Mouse (Mus musculus): ENCODE results near the gene Plekhg4.
A peak's percentile ranks its signal among the peaks of the same experiment; 100 is the strongest.

Gene Plekhg4

DNA sequence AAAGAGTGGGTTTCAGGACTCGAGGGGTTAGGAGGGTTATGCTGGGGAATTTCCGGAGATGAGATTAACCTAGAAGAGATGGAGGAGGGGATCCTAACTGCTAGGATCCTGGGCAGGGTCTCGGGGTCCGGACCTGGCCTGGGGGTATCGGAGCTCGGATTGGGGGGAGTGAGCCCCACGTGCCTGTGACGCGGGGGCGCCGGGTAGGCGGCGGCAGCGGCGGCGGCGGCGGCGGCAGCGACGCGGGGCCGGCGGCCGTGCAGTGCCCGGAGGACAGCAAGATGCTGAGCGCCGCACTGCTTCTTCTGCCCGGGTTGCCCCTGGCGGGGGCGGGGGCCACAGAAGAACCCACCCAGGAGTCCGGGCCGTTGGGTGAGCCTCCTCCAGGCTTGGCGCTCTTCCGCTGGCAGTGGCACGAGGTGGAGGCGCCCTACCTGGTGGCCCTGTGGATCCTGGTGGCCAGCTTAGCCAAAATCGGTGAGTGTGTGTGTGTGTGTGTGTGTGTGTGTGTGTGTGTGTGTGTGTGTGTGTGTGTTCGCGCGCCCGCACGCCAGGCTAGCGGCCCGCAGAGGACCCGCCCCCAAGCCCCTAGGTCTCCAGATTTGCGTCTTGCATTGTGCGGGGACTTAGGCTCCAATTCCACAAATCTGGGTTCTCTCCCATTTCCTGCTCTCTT is 23.8 kb upstream of the Plekhg4 start:
- DNase-seq (ENCODE audit: low spot score in 2 of 2): peak in 1 of 2 experiments; percentile 65

DNA sequence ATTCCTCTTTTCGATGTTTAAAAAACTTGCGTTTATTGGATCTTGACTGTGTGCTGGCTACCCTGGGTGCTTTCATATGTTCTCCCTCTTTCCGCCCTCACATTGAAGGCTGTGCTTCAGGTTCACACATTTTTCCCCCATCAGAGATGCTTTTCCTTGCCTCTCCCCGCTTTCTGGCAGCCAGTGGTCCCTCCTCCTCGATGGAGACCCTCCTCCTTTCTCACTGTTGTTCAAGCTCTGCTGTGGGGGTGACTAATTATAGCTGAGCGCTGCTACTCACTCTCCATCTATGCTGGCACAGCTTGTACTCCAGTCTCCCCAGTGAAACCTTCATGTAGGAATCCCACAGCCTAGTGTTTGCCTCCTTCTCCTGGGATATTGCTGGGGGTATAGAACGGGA is 22.9 kb upstream of the Plekhg4 start:
- no peak for DNase-seq (ENCODE audit: low spot score in 2 of 2)

DNA sequence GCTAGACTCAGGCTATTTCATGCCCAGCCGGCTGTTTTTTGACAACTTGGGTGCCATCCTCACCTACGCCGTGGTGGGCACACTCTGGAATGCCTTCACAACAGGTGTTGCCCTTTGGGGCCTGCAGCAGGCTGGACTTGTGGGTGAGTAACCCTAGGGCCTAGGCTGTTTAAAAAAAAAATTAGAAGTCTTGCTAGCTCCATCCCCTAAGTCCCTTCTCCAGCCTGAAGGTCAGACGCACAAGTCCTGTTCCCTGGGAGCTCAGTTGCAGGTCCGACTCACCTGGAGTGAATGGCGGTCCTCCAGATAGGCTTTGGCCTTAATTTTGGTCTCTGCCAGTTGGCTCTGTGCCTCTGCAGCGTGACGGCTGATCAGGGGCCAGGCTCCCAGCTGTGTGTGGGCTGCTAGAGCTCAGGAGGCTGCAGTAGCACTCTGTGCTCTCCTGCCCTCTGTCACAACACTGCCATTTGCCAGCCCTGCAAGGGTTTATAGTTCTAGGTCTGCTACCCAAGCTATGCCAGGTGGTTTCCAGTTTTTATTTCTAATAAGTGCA is 19.4 kb upstream of the Plekhg4 start:
- no peak for DNase-seq (ENCODE audit: low spot score in 2 of 2)

DNA sequence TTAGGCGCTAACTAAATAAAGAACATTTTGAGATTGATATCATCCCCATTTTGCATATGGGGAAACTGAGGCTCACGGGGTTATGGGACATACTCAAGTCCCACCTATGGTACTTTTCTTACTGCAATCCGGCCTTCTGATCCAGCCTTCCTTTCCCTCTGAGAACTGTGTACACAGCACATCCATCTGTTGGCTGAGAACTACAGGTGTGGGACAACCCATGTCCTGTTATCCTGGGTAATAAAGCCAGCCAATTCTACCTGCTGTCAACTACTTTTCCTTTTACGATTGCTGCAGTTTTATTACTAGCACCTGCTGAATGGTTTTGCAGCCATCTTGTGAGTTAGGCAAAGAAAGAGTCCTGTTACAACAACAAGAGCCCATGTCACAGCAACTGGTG is 18.5 kb upstream of the Plekhg4 start:
- no peak for DNase-seq (ENCODE audit: low spot score in 2 of 2)

DNA sequence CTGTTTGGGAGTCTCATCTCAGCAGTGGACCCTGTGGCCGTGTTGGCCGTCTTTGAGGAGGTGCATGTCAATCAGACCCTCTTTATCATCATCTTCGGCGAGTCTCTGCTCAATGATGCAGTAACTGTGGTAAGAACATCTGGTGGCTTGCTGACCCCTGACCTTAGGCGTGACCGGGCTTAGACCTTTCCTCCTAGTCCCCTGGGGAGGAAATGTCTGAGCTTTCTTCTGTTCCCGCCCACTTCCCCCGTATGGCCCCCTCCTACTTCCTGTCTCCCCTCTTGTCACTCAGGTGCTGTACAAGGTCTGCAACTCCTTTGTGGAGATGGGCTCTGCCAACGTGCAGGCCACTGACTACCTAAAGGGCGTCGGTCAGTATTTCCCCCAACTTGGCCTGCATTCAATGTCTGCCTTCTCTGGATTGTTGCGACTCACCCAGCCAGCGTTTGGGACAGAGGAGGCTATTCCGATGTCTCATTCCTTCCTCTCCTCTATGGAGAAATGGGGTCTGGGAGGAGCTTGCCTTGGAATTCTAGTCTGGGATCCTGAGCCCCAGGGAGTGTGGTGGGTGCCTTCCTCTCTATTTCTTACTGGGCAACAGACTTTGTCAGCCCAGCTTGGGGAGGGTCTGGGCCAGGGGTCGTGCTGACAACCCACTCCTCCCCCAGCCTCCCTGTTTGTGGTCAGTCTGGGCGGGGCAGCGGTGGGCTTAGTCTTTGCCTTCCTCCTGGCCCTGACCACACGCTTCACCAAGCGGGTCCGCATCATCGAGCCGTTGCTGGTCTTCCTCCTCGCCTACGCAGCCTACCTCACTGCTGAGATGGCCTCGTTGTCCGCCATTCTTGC is 17.7 kb upstream of the Plekhg4 start:
- DNase-seq (ENCODE audit: low spot score in 2 of 2): no peak

DNA sequence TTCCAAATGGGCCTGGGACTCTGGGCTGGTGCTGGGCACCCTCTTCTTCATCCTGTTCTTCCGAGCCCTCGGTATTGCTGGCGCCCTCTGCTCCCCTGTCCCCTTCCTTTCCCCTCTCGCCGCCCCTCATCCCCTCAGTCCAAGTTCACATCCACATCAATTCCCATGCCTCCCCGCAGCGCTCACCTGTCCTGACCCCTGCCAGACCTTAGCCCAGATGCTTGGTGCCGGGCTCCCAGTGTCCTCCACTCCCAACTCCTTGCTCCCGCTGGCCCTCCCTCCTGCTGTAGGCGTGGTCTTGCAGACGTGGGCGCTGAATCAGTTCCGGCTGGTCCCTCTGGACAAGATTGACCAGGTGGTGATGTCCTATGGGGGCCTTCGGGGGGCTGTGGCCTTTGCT is 16.4 kb upstream of the Plekhg4 start:
- no peak for DNase-seq (ENCODE audit: low spot score in 2 of 2)

DNA sequence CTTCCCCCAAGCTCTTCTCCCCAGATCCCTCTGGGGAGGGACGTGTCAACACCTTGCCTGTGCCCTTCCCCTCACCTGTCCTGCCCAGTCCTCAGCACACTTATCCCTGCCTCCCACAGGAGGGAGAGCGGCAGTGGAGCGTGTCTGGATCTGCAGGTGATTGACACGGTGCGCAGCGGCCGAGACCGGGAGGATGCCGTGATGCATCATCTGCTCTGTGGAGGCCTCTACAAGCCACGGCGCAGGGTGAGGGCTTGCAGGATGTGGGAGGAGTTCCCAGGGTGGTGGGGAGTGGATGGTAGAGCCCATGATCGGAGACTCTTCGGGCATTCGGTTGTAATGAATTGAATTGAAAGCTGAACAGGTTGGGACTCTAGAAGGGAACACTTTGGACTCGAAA is 13.9 kb upstream of the Plekhg4 start:
- no peak for DNase-seq (ENCODE audit: low spot score in 2 of 2)

DNA sequence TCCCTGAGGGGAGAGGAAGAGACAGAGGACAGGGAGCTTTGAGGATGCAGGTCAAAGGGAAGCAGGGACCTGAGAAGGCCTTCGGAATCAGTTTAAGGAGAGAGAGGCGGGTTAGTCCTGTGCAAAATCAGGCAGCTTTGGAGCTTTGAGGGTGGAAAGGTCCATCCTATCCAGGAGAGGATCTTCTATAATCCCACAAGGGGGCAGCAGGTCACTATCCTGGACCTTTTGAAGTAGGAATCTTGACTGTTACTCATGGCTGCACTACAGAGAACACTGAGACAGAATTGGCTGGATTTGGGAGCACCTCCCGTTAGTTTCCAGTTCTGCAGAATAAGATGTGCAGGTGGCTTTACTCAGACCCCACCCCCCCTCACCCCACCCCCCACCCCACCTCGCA is 13.4 kb upstream of the Plekhg4 start:
- no peak for DNase-seq (ENCODE audit: low spot score in 2 of 2)

DNA sequence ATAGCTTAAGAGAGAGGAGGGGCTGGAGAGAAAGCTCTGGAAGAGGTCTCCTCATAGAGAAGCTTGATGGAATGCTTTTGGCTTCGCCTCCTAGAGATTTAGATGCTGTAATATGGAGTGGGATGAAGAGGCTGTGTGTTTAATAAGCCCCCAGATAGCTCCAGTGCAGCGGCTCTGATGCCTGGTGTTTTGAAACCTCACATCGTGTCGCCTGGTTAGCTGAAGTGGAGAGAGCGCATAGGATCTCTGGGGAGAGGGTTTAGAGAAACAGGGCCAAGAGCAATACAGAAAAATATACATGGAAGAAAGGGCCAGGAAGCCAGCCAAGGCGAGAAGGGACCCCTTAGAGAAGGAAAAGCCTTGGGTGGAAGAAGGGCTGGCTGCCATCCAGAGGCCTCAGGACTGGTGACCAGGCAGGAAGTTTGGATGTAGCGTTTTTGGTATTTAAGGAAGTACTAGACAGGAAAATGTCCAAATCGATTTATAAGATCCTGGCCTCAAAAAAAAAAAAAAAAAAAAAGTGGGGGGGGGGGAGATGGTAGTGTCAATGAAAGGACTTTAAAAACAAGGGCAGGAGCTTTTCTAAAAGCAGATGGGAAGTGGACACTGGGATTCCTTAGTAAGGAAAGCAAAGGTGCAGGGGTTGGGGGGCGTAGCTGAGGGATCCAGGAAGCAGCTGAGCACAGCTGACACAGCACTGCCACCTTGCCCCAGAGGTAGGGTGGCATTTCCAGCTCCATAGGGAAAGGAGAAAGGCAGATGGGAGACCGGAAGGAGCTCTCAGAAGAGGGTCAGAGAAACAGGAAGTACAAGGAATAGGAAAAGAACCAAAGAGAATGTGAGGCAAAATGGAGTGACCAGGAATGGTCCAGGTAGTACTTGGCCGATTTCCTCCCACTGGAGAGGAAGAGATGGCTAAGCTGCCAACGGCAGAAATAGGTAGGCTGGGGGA is 11.0 kb upstream of the Plekhg4 start:
- DNase-seq (ENCODE audit: low spot score in 2 of 2): no peak

DNA sequence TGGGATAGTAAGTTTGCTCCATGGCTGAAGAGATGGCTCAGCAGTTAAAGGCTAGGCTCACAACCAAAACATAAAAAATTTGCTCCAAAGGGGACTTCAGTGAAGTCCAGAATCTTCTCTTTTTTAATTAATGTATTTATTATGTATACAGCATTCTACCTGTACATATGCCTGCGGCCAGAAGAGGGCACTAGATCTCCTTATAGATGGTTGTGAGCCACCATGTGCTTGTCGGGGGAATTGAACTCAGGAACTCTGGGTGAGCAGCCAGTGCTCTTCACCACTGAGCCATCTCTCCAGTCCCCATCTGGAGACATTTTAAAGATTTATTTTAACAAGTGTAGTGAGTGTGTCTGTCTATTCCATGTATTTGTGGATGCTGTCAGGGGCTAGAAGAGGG is 6.0 kb upstream of the Plekhg4 start:
- DNase-seq (ENCODE audit: low spot score in 2 of 2): no peak

DNA sequence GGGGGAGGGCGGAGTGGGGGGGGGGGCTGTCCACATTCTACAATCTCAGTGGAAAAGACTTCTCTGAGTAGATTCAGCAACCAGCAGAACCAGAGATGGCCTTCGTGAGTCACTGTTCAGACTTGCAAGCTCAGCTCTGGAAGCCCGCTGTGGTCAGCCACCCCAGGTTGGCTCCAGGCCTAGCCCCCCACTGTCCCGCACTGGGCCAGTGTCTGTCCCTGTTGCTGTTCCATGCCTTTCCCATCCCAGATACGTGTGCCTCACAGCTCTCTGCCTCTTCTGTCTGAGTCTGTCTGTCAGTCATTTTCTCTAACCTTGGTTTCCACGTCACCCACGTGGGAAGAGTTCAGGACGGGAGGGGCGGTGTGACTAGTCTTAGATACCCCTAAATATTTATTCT is 601 bp upstream of the Plekhg4 start:
- no peak for DNase-seq (ENCODE audit: low spot score in 2 of 2)

DNA sequence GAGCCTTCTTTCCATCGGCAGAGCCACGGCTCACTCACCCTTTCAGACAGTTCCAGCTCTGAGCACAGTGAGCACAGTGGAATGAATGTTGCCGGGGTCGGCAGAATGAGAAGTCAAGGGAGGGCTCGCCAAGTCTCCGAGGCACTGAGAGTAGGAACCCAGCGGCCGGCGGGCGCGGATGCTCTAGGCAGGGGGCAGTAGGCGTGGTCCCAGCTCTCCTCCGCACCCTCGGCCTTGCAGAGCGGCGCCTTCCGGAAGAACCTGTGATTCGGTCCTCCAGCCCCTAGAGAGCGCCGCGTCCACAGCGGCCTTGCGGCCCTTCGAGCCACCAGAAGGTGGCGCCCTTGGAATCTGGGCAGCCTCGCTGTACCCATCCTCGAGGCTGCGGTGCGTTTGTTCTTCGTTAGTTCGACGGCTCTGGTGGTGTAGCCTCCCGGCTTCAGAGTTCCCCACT is 1.5 kb downstream of the Plekhg4 start:
- peak; percentile 42 to 77 for DNase-seq (ENCODE audit: low spot score in 2 of 2)

DNA sequence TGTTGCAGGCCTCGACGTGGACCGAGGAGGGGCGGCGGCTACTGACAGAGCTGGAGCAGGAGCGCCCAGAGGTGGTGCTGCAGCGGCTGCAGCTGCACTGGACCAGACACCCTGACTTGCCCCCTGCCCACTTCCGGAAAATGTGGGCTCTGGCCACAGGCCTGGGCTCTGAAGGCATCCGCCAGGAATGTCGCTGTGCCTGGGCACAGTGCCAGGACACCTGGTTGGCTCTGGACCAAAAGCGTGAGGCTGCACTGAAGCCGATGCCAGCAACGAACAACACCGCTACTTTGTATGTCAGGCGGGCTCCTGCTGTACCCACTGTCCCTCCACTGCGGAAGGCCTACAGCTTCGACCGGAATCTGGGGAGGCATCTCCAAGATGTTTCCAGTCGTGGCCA is 5.6 kb downstream of the Plekhg4 start:
- DNase-seq (ENCODE audit: low spot score in 2 of 2): no peak

DNA sequence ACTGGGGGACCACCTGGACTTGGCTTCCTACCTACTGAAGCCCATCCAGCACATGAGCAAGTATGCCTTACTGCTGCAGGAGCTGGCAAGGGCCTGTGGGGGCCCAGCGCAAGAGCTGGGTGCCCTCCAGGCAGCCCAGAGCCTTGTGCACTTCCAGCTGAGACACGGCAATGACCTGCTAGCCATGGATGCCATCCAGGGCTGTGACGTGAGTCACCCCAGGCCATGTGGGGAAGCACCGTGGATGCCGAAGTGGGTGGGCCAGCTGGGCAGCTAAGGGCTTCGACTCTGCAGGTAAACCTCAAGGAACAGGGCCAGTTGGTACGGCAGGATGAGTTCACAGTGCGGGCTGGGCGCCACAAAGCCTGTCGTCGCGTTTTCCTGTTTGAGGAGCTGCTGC is 7.2 kb downstream of the Plekhg4 start:
- no peak for DNase-seq (ENCODE audit: low spot score in 2 of 2)

DNA sequence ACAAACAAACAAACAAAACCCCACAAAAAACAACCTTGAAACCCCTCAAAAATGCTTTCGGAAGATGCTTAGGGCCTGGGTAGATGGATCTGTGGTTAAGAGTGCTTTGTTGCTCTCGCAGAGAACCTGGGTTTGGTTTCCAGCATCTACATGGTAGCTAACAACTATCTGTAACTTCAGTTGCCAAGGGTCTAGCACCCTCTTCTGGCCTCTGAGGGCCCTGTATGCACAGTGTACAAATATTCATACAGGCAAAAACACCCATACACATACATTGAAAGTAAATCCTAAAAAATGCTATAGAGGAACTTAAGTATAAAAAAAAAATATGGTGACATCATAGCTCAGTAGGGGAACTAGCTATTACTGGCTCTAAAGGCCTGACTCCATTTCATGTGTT is 11.0 kb downstream of the Plekhg4 start:
- DNase-seq (ENCODE audit: low spot score in 2 of 2): no peak

DNA sequence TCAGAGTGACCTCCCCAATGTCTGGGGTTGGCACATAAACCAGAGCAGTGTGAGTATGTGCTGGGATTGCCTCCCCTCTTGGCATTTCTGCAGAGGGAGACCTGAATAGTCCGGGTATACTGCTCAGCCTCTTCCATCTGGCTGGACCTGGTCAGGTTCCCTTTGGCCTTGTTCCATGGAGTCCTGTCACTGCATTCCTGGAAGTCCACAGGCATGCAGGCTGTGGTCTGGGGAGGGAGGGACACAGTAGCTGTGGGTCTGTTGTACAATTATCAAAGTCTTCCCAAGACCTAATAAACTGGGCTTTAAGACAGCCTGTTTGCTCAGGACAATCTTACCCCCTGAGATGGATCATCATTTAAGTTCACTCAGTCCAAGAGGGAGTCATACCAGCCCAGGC is 14.1 kb downstream of the Plekhg4 start:
- no peak for DNase-seq (ENCODE audit: low spot score in 2 of 2)

DNA sequence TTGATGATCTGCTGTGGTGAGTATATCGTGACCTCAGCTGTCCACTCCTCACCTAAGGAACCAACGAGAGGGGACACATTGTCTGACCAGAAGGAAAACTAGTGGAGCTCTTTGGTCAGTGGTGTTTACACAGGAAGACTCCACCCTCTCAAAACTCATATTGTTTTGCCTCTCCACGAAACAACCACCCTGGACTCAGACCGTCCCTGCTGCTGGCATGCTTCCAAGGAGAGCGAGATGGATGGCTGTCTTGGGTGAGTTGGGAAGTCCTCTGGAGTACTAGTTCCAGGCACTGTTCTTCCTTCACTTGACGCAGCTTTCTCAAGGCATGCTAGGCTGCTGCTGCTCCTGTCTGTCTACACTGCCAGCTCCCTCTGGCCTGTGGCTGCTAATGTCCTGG is 16.0 kb downstream of the Plekhg4 start:
- DNase-seq (ENCODE audit: low spot score in 2 of 2): no peak

DNA sequence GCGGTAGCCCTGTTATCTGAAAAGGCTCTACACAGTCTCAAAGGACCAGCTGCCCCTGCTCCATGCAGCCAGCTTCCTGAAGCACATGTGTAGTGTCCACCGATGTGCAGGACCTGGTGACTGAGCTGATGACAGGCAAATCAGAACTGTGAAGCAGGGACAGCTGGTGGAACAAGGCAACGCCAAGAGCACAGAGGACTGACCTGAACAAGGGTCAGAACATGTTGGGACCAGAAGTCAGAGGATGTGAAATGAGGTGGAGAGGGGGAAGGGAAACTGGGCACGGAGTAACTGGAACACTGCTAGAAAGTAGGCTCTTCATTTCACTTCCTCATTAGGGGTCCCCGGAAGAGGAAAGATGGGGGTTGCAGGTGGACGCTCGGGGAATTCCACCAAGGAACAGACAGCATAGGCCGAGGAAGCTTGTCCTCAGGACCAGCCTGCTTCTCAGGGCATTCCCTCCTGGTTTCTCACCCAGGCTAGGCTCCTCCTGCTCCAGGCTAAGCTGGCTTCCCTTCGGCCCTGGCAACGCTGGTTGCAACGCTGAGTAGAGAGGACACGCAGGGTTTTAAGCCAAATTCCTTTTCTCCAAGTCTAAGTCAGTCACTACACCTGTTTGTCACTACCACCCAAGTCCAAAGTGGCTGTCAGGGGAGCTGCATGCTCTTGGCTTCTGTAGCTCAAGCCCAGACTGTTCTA is 20.2 kb downstream of the Plekhg4 start:
- DNase-seq (ENCODE audit: low spot score in 2 of 2): no peak

DNA sequence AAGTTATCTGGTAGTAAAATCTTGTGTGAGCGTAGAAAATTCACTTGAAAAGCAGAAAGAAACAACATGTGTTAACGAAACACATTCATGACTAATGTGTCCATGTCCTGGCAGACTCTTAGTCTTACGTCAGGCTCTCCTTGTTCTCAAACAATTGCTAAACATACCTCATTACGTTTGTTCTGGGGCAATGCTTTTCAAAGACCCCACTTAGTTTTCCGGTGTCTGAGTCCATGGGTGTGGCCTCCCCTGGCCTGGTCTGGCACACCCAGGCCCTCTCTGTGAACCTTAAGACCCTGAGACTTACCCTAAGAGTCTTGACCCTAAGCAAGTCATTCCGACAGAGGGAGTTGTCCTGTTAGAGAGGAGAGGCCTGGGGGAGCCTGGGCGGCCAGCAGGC is 20.8 kb downstream of the Plekhg4 start:
- DNase-seq (ENCODE audit: low spot score in 2 of 2): no peak

DNA sequence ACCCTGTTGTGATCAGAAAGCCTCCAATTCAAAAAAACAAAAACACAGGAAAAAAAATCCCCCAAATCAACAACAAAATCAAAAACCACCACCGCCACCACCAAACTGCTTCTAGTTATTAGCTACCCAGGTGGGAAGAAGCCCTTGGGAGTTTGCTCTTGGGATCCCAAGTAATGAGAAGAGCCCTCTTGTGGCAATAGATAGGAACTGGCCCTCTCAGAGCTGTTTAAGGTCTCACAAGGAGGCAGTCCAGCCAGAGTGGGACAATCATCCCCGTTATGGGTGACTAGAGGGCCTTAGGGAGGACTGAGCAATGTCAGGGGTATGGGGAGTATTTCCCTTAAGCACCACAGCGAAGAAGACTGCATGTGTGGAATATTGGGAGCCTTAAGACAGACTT is 24.7 kb downstream of the Plekhg4 start:
- DNase-seq (ENCODE audit: low spot score in 2 of 2): no peak

DNA sequence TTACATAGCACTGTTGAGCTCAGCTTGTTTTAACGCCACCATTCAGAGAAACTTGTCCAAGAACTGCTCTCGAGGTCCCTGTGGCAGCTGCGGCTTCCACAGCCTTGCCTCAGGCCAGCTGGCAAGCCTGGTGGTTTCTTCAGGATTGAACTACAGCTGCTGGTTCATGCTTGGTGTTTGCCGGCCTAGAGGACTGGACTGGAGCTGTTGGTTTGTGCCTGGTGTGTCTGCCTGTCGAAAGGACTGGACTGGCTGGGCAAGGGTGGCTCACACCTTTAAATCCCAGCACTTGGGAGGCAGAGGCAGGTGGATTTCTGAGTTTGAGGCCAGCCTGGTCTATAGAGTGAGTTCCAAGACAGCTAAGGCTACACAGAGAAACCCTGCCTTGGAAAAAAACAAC is 26.9 kb downstream of the Plekhg4 start:
- DNase-seq (ENCODE audit: low spot score in 2 of 2): no peak

All from spleen, postnatal 4 days (tissue).